Mouse (Mus musculus): Measurements from ENCODE around the gene Ahdc1. TPM values are rescaled to one million over a fixed set of nuclear protein-coding genes. Genes with fewer than 3 reads are reported as not detected.

Gene Ahdc1
- polyA plus RNA-seq, 1 experiment, result 23.7 TPM

DNA sequence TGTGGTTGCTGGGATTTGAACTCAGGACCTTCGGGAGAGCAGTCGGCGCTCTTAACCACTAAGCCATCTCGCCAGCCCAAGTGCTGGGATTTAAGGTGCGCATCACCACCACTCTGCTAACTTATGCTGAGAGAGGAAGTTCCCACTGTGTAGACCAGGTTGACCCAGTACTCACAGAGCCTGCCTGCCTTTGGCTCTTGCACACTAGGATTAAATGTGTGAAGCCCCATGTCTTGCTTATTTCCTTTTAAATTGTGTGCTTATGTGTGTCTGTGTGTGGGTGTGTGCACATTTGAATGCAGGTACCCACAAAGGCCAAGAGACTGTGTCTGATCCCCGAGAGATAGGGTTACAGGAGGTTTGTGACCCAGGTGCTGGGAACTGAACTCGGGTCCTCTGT lies 95.6 kb downstream of the Ahdc1 start:
- Histone ChIP-seq H3K27me3 (ENCODE audit: control insufficient read depth, insufficient read depth, low read length) (no peaks in the 10 kb centered on the region), H3K36me3 (ENCODE audit: control insufficient read depth, insufficient read depth, low read length) (peaks cover 15% of the 10 kb centered on the region), H3K4me3 (ENCODE audit: low read depth, low read length) (no peak overlapping the region), H3K27ac (ENCODE audit: insufficient read depth, low read depth, low read length) (no peak overlapping the region), H3K4me1 (ENCODE audit: control insufficient read depth, insufficient read depth, insufficient read length, low read length) (peaks cover 15% of the 10 kb centered on the region)
- WGBS, result 97% methylated on average over 7 of the region's 7 CpGs
- TF ChIP-seq POLR2A (IDR thresholded peaks at IDR 0.05; ENCODE audit: low read depth, low read length) (no peak), CTCF (IDR thresholded peaks at IDR 0.05; ENCODE audit: extremely low read depth, insufficient read length, insufficient replicate concordance, low read depth, low read length) (no peak)

GRCm38 (mm10) chr4:133107788-133108281 lies 96.8 kb downstream of the Ahdc1 start:
- H3K4me1 ChIP-seq (ENCODE audit: control insufficient read depth, insufficient read depth, insufficient read length, low read length), result peaks cover 13% of the 10 kb centered on the region
- WGBS, result 41% methylated on average over 13 of the region's 13 CpGs
- TF ChIP-seq CTCF (IDR thresholded peaks at IDR 0.05; ENCODE audit: extremely low read depth, insufficient read length, insufficient replicate concordance, low read depth, low read length), result no peak
- TF ChIP-seq POLR2A (IDR thresholded peaks at IDR 0.05; ENCODE audit: low read depth, low read length), result no peak
- H3K36me3 ChIP-seq (ENCODE audit: control insufficient read depth, insufficient read depth, low read length), result peaks cover 7% of the 10 kb centered on the region
- peak overlapping the region; percentile 17 for H3K27ac ChIP-seq (ENCODE audit: insufficient read depth, low read depth, low read length)
- H3K4me3 ChIP-seq (ENCODE audit: low read depth, low read length), result no peak overlapping the region
- H3K27me3 ChIP-seq (ENCODE audit: control insufficient read depth, insufficient read depth, low read length), result no peaks in the 10 kb centered on the region

DNA sequence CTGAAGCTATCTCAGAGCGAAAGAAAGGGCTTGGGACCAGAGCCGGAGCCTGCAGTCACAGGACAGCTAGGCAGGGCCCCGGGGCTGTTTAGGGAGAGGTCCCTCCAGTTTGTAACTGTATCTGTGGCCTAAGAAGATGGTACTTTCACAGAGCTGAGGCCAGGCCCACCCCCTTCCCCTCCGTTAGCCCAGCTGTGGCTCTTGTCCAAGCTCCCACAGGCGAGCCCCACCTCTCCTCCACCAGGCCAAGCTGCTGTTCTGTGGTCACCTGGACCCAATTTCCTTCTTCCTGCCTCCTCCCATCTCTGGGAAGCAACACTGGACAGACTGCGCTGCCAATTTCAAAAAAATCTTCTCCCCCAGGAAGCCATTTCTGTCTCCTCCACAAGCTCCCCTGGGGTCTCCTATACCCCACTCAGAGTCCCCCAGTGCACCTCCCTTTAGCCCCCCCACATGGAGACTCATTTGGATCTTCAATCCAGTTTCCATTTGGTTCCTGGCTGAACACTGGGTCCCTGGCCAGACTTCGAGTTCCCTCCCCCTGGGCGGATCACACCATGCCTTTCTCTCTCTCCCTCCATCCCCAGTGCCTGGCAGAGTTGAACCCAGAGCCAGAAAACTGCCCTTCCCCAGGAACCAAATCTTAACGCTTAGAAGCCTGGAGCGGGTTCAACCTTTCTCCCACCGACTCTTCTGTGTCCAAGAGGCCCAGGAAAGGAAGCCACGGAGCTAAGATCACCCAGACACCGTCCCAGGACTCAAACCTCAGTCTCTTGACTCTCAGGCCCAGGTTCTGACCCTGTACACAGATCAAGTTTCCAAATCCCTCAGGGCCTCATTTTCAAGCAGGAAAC lies 97.6 kb downstream of the Ahdc1 start:
- 75% methylated on average over 13 of the region's 13 CpGs for WGBS
- TF ChIP-seq POLR2A (IDR thresholded peaks at IDR 0.05; ENCODE audit: low read depth, low read length) (no peak), CTCF (IDR thresholded peaks at IDR 0.05; ENCODE audit: extremely low read depth, insufficient read length, insufficient replicate concordance, low read depth, low read length) (no peak)

GRCm38 (mm10) chr4:133109335-133109801 lies 98.3 kb downstream of the Ahdc1 start:
- peaks cover 7% of the 10 kb centered on the region for H3K36me3 ChIP-seq (ENCODE audit: control insufficient read depth, insufficient read depth, low read length)
- TF ChIP-seq POLR2A (IDR thresholded peaks at IDR 0.05; ENCODE audit: low read depth, low read length) (no peak), CTCF (IDR thresholded peaks at IDR 0.05; ENCODE audit: extremely low read depth, insufficient read length, insufficient replicate concordance, low read depth, low read length) (no peak)
- WGBS, result 88% methylated on average over 5 of the region's 5 CpGs
- H3K4me1 ChIP-seq (ENCODE audit: control insufficient read depth, insufficient read depth, insufficient read length, low read length), result peaks cover 16% of the 10 kb centered on the region
- H3K4me3 ChIP-seq (ENCODE audit: low read depth, low read length), result no peak overlapping the region
- H3K27ac ChIP-seq (ENCODE audit: insufficient read depth, low read depth, low read length), result no peak overlapping the region
- H3K27me3 ChIP-seq (ENCODE audit: control insufficient read depth, insufficient read depth, low read length), result no peaks in the 10 kb centered on the region

More for the DNA sequence above, 97.6 kb downstream of the Ahdc1 start:
- Histone ChIP-seq H3K4me1 (ENCODE audit: control insufficient read depth, insufficient read depth, insufficient read length, low read length) (peaks cover 18% of the 10 kb centered on the region), H3K36me3 (ENCODE audit: control insufficient read depth, insufficient read depth, low read length) (peaks cover 7% of the 10 kb centered on the region), H3K27ac (ENCODE audit: insufficient read depth, low read depth, low read length) (peak overlapping the region; percentile 20), H3K27me3 (ENCODE audit: control insufficient read depth, insufficient read depth, low read length) (no peaks in the 10 kb centered on the region), H3K4me3 (ENCODE audit: low read depth, low read length) (no peak overlapping the region)

DNA sequence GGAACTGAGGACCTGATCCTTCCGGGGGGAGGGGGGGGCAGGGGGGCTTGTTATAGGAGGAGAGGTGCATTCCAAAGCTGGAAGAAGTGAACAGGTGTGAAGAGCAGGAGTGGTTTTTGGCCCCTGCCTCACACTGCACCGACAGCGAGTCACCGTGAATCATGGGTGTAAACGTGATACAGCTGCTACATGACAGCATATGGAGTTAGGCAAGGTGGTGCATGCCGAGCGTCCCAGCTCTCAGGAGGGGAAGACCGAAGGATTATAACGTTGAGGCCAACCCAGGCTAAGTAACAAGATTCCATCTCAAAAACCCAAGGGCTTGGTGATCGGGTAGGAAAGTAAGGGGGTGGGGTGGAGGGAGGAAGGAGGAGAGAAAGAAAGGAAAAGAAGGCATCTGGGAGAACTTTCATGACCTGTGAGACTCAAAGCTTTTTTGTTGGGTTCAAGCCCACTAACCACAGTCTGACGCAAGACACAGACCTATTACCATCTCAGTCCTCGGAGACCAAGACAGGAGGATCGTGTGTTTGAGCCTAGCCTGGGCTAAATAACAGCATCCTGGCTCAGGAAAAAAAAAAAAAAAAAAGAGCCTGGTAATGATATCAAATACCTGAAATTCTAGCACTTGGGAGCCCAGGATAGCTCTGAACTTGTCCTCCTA lies 101.2 kb downstream of the Ahdc1 start:
- H3K27ac ChIP-seq (ENCODE audit: insufficient read depth, low read depth, low read length), result no peak overlapping the region
- H3K4me1 ChIP-seq (ENCODE audit: control insufficient read depth, insufficient read depth, insufficient read length, low read length), result peaks cover 16% of the 10 kb centered on the region
- 47% methylated on average over 13 of the region's 13 CpGs for WGBS
- no peaks in the 10 kb centered on the region; the same call in 1 of the 2 replicates for H3K36me3 ChIP-seq (ENCODE audit: control insufficient read depth, insufficient read depth, low read length)
- H3K27me3 ChIP-seq (ENCODE audit: control insufficient read depth, insufficient read depth, low read length), result no peaks in the 10 kb centered on the region
- no peak overlapping the region for H3K4me3 ChIP-seq (ENCODE audit: low read depth, low read length)
- TF ChIP-seq POLR2A (IDR thresholded peaks at IDR 0.05; ENCODE audit: low read depth, low read length) (no peak), CTCF (IDR thresholded peaks at IDR 0.05; ENCODE audit: extremely low read depth, insufficient read length, insufficient replicate concordance, low read depth, low read length) (no peak)

GRCm38 (mm10) chr4:133113351-133113882 lies 102.4 kb downstream of the Ahdc1 start:
- Histone ChIP-seq H3K36me3 (ENCODE audit: control insufficient read depth, insufficient read depth, low read length) (no peaks in the 10 kb centered on the region; the same call in 1 of the 2 replicates), H3K4me1 (ENCODE audit: control insufficient read depth, insufficient read depth, insufficient read length, low read length) (peaks cover 18% of the 10 kb centered on the region), H3K27me3 (ENCODE audit: control insufficient read depth, insufficient read depth, low read length) (no peaks in the 10 kb centered on the region), H3K4me3 (ENCODE audit: low read depth, low read length) (no peak overlapping the region), H3K27ac (ENCODE audit: insufficient read depth, low read depth, low read length) (no peak overlapping the region)
- TF ChIP-seq POLR2A (IDR thresholded peaks at IDR 0.05; ENCODE audit: low read depth, low read length), result no peak
- TF ChIP-seq CTCF (IDR thresholded peaks at IDR 0.05; ENCODE audit: extremely low read depth, insufficient read length, insufficient replicate concordance, low read depth, low read length), result no peak
- WGBS, result 28% methylated on average over 6 of the region's 6 CpGs
